Mouse (Mus musculus): ENCODE data around the gene Loxl1.

DNA sequence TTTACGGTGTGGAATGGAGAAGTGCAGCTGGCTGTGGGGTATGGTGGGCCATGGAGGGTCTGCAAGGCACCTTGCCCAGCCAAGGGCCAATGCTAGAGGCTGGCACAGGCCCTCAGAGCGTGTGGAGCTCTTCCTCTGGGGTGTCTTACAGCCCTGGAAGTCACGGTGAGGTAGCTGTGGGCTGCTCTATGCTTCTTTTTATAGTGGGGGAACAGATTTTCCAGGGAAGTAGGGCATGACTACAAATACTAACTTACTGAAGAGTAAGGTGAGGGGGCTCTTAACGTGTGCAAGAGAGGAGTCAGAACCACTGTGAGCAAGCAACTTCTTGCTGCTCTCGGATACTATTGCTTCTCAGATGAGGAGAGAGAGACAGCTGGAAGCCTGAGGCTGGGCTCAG lies 50.5 kb downstream of the Loxl1 start:
- no peak for TF ChIP-seq GATA1 (IDR thresholded peaks at IDR 0.05; ENCODE audit: borderline replicate concordance, low read length)
- TF ChIP-seq FLI1 (IDR thresholded peaks at IDR 0.05; ENCODE audit: low read length): no peak
